Mouse (Mus musculus): ENCODE results near the gene Rdh13. TPM values are rescaled to one million over a fixed set of nuclear protein-coding genes. Genes with fewer than 3 reads are reported as not detected.
"Not testable (repeated sequence)": the region's sequence is repeated elsewhere in the genome, so short reads cannot be mapped to it uniquely, and the experiment has no call there.

The Rdh13 gene
- polyA plus RNA-seq, 1 experiment from 2014 or later: 38.6 TPM

DNA sequence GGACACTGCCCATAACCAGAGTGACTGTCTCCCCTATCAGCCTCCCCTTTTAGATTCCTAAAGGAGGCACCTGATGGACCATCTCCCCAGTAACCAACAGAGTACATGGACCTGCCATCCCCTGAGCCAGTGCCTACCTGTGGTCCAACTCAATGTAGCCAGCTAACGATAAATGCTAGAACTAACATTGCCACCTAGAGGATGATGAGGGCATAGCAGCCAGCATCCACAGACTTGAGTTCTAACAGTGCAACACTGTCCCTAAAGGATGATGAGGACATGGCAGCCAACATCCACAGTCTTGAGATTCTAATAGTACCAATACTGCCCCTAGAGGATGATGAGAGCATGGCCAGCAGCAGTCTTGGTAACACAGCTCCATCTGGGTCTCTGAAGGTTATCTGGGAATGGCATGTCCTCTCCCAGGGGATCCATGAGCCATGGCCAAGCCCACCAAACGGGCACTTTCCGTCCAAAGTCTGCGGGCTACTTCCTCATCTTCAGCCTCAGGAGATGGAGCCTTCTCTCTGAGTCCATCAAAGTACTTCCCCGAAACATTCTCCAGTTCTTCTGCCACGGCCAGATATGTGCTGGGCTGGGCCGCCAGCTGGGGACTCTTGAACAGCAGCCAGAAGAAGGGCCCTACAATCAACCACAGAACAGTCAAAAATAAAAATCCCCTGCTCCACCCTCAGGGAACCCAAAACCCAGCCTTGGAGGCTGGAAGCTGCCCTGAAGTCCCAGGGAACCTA is 18.1 kb downstream of the Rdh13 start:
- no peaks in the 10 kb centered on the region for H3K9me3 ChIP-seq
- H3K4me2 ChIP-seq: no peak overlapping the region
- peak; percentile 87 for ATAC-seq (ENCODE audit: low read depth)
- H3K4me3 ChIP-seq: no peak overlapping the region
- peaks cover 88% of the 10 kb centered on the region for H3K36me3 ChIP-seq
- 71% methylated on average over 7 of the region's 7 CpGs for WGBS
- no peak overlapping the region for H3K9ac ChIP-seq
- no peaks in the 10 kb centered on the region for H3K27me3 ChIP-seq
- no peak overlapping the region for H3K27ac ChIP-seq (replicated peaks)
- H3K4me1 ChIP-seq (replicated peaks): no peaks in the 10 kb centered on the region

DNA sequence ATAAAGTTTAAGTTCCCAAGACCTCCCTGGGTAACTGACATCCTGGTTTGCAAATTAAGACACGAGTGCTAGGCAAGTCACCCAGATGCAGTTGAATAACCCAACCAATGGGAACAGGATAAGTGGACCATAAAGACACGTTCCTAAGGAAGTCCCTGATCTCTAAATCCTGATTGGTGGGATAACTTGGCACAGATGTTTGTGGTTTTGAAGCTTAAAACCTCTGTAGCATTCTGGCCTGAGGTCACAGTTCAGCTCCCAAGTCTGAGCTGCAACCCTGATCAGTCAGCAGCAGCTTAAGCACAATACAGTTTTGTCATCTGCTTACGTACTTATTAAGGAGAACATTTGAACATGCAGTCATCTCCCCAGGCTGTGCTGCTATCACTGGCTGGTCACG is 25.2 kb downstream of the Rdh13 start:
- Histone ChIP-seq H3K27me3 (no peaks in the 10 kb centered on the region), H3K4me2 (no peak overlapping the region), H3K4me3 (no peak overlapping the region), H3K36me3 (peaks cover 22% of the 10 kb centered on the region), H3K4me1 (replicated peaks) (no peaks in the 10 kb centered on the region), H3K9ac (no peak overlapping the region), H3K9me3 (no peaks in the 10 kb centered on the region), H3K27ac (replicated peaks) (no peak overlapping the region)
- WGBS: 68% methylated on average over 4 of the region's 4 CpGs
- no peak for ATAC-seq (ENCODE audit: low read depth)

DNA sequence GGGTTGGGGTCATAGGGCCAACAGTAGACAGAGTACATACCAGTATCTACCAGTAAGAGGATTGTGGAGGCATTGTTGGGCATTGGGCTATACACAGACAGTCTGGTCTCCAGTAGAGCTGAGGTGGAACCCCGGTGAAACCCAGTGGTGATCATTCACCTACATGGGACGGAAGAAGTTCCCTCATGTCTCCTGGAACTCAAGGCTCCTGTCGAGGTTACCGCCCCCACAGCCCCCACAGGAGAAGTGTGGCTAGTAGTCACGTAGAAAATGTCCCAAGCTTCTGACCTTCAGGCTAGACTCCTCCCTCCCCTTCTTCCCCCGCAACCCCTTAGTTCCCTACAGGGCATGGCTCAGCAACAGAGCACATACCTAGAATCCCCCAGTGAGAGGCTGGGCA is 25.8 kb downstream of the Rdh13 start:
- H3K27ac ChIP-seq (replicated peaks): no peak overlapping the region
- H3K4me2 ChIP-seq: no peak overlapping the region
- ATAC-seq (ENCODE audit: low read depth): no peak
- no peaks in the 10 kb centered on the region for H3K4me1 ChIP-seq (replicated peaks)
- 89% methylated on average over 6 of the region's 6 CpGs for WGBS
- H3K9ac ChIP-seq: no peak overlapping the region
- H3K4me3 ChIP-seq: no peak overlapping the region
- H3K27me3 ChIP-seq: no peaks in the 10 kb centered on the region
- H3K36me3 ChIP-seq: peaks cover 17% of the 10 kb centered on the region
- H3K9me3 ChIP-seq: no peaks in the 10 kb centered on the region

DNA sequence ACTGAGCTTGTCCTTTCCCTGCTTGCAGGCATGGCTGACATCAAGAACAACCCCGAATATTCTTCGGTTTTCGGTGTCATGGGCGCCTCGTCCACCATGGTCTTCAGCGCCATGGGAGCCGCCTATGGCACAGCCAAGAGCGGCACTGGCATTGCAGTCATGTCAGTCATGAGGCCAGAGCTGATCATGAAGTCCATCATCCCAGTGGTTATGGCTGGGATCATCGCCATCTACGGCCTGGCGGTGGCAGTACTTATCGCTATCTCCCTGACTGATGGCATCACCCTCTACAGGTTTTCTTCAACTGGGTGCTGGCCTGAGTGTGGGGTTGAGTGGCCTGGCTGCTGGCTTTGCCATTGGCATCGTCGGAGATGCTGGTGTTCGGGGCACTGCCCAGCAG is 33.0 kb downstream of the Rdh13 start:
- not testable (repeated sequence) for H3K27me3 ChIP-seq; H3K4me3 ChIP-seq; H3K36me3 ChIP-seq; ATAC-seq (ENCODE audit: low read depth); H3K9me3 ChIP-seq; H3K27ac ChIP-seq (replicated peaks); H3K9ac ChIP-seq; H3K4me1 ChIP-seq (replicated peaks); H3K4me2 ChIP-seq
- WGBS: 97% methylated on average over 15 of the region's 15 CpGs

DNA sequence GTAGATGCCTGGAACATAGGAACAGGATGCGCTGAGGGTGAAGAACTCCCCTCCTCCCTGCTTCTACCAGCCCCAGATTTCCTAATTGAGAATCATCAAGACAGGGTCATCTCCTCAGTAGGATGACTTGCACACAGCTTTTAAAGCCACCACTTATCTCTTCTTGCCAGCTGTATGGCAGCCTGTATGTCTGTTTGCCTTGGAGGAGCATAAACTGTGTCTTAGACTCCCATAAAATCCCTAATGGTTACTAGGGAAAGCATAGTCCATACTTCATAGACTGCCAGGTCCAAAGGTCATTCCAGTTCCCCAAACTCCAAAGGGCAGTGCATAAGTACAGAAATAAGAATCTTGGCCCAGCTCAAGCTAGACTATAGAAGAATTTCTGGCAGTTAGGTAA is 47.7 kb downstream of the Rdh13 start, which contains the start of gene Gp6:
Gp6 (minus strand) TSS at position 15 of the 400 bp plus-strand sequence.
- H3K4me3 ChIP-seq: no peak within 1 kb of the TSS
- ATAC-seq (ENCODE audit: low read depth): no peak
- 93% methylated on average over 1 of the region's 1 CpGs for WGBS

More for the DNA sequence above, 47.7 kb downstream of the Rdh13 start, which contains the start of gene Gp6:
- Histone ChIP-seq H3K27me3 (no peaks in the 10 kb centered on the region), H3K4me1 (replicated peaks) (no peaks in the 10 kb centered on the region), H3K4me2 (no peak within 1 kb of the TSS), H3K36me3 (no peaks in the 10 kb centered on the region), H3K27ac (replicated peaks) (no peak within 1 kb of the TSS), H3K9ac (no peak within 1 kb of the TSS), H3K9me3 (no peaks in the 10 kb centered on the region)

Small RNAs within 50 kb of the gene (microRNA-seq; reads per million reads assigned to microRNA genes)
- gene Gm24605: not detected
- gene Gm24752: not detected
- gene Gm25349: not detected

Other genes with a start within 250 kb of the Rdh13 start
- gene Lilra5, start 207.9 kb downstream of the Rdh13 start, polyA plus RNA-seq (2015; fragmentation: Nextera tagmentation; extraction: Ambion mirVana): not detected in 2 replicates
- gene Ncr1, start 107.9 kb downstream of the Rdh13 start, polyA plus RNA-seq (2015; fragmentation: Nextera tagmentation; extraction: Ambion mirVana): not detected in 2 replicates
- 0.07 TPM in 2 replicates for gene Gp6, start 47.9 kb downstream of the Rdh13 start, polyA plus RNA-seq (2015; fragmentation: Nextera tagmentation; extraction: Ambion mirVana)
- 12.1 and 12.9 TPM in 2 replicates for gene Eps8l1, start 15.0 kb upstream of the Rdh13 start, polyA plus RNA-seq (2015; fragmentation: Nextera tagmentation; extraction: Ambion mirVana)
- gene Ppp1r12c, start 56.0 kb upstream of the Rdh13 start, polyA plus RNA-seq (2015; fragmentation: Nextera tagmentation; extraction: Ambion mirVana): 46.0 and 48.4 TPM in 2 replicates
- gene Tnnt1, start 70.7 kb upstream of the Rdh13 start, polyA plus RNA-seq (2015; fragmentation: Nextera tagmentation; extraction: Ambion mirVana): 12.7 and 42.9 TPM in 2 replicates
- gene Tnni3, start 78.6 kb upstream of the Rdh13 start, polyA plus RNA-seq (2015; fragmentation: Nextera tagmentation; extraction: Ambion mirVana): 1.8 and 3.6 TPM in 2 replicates
- 1.1 and 1.2 TPM in 2 replicates for gene Dnaaf3, start 86.8 kb upstream of the Rdh13 start, polyA plus RNA-seq (2015; fragmentation: Nextera tagmentation; extraction: Ambion mirVana)
- gene Syt5, start 101.9 kb upstream of the Rdh13 start, polyA plus RNA-seq (2015; fragmentation: Nextera tagmentation; extraction: Ambion mirVana): 53.6 and 60.5 TPM in 2 replicates
- 0.26 and 0.31 TPM in 2 replicates for gene Ptprh, start 158.4 kb upstream of the Rdh13 start, polyA plus RNA-seq (2015; fragmentation: Nextera tagmentation; extraction: Ambion mirVana)
- 2.4 and 3.5 TPM in 2 replicates for gene Tmem86b, start 185.8 kb upstream of the Rdh13 start, polyA plus RNA-seq (2015; fragmentation: Nextera tagmentation; extraction: Ambion mirVana)
- gene Ppp6r1, start 213.4 kb upstream of the Rdh13 start, polyA plus RNA-seq (2015; fragmentation: Nextera tagmentation; extraction: Ambion mirVana): 10.3 TPM in 2 replicates
- 121 and 136 TPM in 2 replicates for gene Hspbp1, start 239.4 kb upstream of the Rdh13 start, polyA plus RNA-seq (2015; fragmentation: Nextera tagmentation; extraction: Ambion mirVana)
- gene Brsk1, start 245.0 kb upstream of the Rdh13 start, polyA plus RNA-seq (2015; fragmentation: Nextera tagmentation; extraction: Ambion mirVana): 5.9 and 6.2 TPM in 2 replicates

All from neural tube, embryonic 13.5 days (tissue).